Mouse (Mus musculus): ENCODE results near the gene Atp11b. TPM values are rescaled to one million over a fixed set of nuclear protein-coding genes. Genes with fewer than 3 reads are reported as not detected.

Gene Atp11b
- polyA plus RNA-seq, 1 experiment: 25.9 TPM

DNA sequence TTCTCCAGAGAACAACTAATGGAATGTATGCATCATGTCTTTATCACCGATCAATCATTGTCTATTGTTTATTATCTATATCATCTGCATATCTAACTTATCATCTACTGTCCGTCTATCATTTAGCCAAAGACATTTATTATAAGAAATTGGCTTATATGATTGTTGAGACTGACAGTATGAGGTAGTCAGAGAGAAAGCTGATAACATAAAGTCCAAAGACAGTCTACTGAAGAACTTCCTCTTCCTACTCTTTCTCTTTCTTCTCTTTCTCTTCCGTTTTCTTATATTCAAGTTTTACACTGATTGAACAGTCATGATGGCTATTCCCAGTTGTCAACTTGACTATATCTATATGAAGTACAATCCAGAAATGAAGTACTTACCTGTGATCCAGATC is 15.8 kb upstream of the Atp11b start:
- no peaks in the 10 kb centered on the region for H3K27me3 ChIP-seq (ENCODE audit: control insufficient read depth, insufficient read depth, low read length)
- H3K36me3 ChIP-seq (ENCODE audit: control insufficient read depth, insufficient read depth, low read length): no peaks in the 10 kb centered on the region
- no peak overlapping the region for H3K4me3 ChIP-seq (ENCODE audit: low read depth, low read length)
- no peak overlapping the region for H3K27ac ChIP-seq (ENCODE audit: insufficient read depth, low read depth, low read length)
- H3K4me1 ChIP-seq (ENCODE audit: control insufficient read depth, insufficient read depth, insufficient read length, low read length): no peaks in the 10 kb centered on the region
- TF ChIP-seq POLR2A (IDR thresholded peaks at IDR 0.05; ENCODE audit: low read depth, low read length): no peak
- no peak for TF ChIP-seq CTCF (IDR thresholded peaks at IDR 0.05; ENCODE audit: extremely low read depth, insufficient read length, insufficient replicate concordance, low read depth, low read length)
- WGBS: 86% methylated on average over 3 of the region's 3 CpGs

DNA sequence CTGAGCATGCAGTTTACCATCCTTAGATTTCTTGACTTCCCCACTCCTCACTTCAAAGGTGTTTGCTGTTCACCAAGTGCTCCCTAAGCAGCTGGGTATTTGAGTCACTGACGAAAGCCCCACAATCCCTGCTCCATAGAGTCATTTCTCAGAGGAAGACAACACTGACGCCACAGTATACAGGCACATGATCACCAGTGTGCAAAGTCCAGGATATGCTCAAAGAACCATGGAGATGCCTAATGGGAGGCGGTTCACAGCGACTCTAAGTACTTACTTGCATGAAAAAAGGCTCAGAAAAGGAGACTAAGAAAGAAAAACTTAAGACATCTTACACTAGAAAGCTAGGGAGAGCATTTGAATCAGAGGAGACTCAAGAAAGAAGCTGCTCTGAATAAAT is 8.9 kb upstream of the Atp11b start:
- H3K27ac ChIP-seq (ENCODE audit: insufficient read depth, low read depth, low read length): peak overlapping the region; percentile 71
- no peak overlapping the region for H3K4me3 ChIP-seq (ENCODE audit: low read depth, low read length)
- H3K4me1 ChIP-seq (ENCODE audit: control insufficient read depth, insufficient read depth, insufficient read length, low read length): peaks cover 12% of the 10 kb centered on the region; the same call in 1 of the 2 replicates
- no peaks in the 10 kb centered on the region for H3K36me3 ChIP-seq (ENCODE audit: control insufficient read depth, insufficient read depth, low read length)
- H3K27me3 ChIP-seq (ENCODE audit: control insufficient read depth, insufficient read depth, low read length): no peaks in the 10 kb centered on the region
- no peak for TF ChIP-seq POLR2A (IDR thresholded peaks at IDR 0.05; ENCODE audit: low read depth, low read length)
- TF ChIP-seq CTCF (IDR thresholded peaks at IDR 0.05; ENCODE audit: extremely low read depth, insufficient read length, insufficient replicate concordance, low read depth, low read length): no peak
- 26% methylated on average over 4 of the region's 4 CpGs for WGBS

DNA sequence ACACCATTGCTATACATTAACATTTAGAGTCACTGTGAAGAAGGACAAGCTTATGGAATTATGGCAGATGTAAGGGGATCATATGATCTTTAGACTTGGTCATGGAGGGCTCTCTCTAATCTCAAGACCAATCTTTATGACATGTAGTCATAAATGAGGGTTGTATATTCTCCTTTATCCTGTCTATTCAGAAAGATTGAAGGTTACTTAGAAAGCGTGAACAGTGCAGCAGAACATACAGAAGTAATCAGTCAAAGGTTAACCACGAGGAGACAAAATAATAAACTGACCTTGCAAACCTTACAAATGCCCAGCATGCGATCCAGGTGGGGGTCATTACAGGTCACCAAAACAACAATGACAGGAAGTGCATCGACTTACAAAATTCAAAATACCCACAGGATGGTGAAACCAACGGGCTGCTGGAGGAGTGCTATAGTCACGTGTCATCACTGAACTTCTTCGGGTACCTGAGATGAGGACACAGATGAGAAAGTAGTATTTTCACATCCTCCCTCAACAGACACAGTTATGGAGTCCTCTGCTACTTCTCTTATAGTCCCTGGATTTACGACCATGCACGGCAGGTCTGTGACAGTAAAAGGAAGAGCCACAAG is 7.0 kb upstream of the Atp11b start:
- peak overlapping the region; percentile 87 for H3K27ac ChIP-seq (ENCODE audit: insufficient read depth, low read depth, low read length)

DNA sequence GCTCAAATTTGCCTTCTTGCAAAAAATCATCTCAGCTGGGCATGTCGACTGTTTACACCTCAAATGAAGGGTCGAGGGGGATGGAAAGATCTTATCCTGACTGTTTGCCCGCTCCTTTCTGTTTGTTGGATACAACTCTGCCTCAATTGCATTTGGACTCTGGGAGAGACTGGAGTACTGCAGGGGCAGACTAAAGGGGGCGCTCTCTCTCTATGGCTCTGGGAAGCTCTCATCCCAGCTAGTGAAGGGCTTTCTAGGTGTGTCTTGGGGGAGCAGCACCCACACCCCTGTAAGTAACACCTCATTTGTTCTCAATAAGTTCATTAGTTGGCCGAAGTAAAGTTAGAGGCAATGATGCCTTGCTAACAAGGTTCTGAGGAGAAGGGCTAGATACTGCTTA is 3.6 kb upstream of the Atp11b start:
- WGBS: 61% methylated on average over 5 of the region's 5 CpGs
- no peak overlapping the region for H3K4me3 ChIP-seq (ENCODE audit: low read depth, low read length)
- H3K36me3 ChIP-seq (ENCODE audit: control insufficient read depth, insufficient read depth, low read length): no peaks in the 10 kb centered on the region
- H3K27me3 ChIP-seq (ENCODE audit: control insufficient read depth, insufficient read depth, low read length): no peaks in the 10 kb centered on the region
- peaks cover 12% of the 10 kb centered on the region; the same call in 1 of the 2 replicates for H3K4me1 ChIP-seq (ENCODE audit: control insufficient read depth, insufficient read depth, insufficient read length, low read length)
- H3K27ac ChIP-seq (ENCODE audit: insufficient read depth, low read depth, low read length): no peak overlapping the region
- peak; percentile 32; the same call in 1 of the 2 replicates for TF ChIP-seq CTCF (IDR thresholded peaks at IDR 0.05; ENCODE audit: extremely low read depth, insufficient read length, insufficient replicate concordance, low read depth, low read length)
- no peak for TF ChIP-seq POLR2A (IDR thresholded peaks at IDR 0.05; ENCODE audit: low read depth, low read length)

More for the DNA sequence above, 7.0 kb upstream of the Atp11b start:
- Histone ChIP-seq H3K4me1 (ENCODE audit: control insufficient read depth, insufficient read depth, insufficient read length, low read length) (peaks cover 12% of the 10 kb centered on the region; the same call in 1 of the 2 replicates), H3K27me3 (ENCODE audit: control insufficient read depth, insufficient read depth, low read length) (no peaks in the 10 kb centered on the region), H3K36me3 (ENCODE audit: control insufficient read depth, insufficient read depth, low read length) (no peaks in the 10 kb centered on the region), H3K4me3 (ENCODE audit: low read depth, low read length) (no peak overlapping the region)
- TF ChIP-seq POLR2A (IDR thresholded peaks at IDR 0.05; ENCODE audit: low read depth, low read length) (no peak), CTCF (IDR thresholded peaks at IDR 0.05; ENCODE audit: extremely low read depth, insufficient read length, insufficient replicate concordance, low read depth, low read length) (no peak)
- WGBS: 22% methylated on average over 9 of the region's 9 CpGs

DNA sequence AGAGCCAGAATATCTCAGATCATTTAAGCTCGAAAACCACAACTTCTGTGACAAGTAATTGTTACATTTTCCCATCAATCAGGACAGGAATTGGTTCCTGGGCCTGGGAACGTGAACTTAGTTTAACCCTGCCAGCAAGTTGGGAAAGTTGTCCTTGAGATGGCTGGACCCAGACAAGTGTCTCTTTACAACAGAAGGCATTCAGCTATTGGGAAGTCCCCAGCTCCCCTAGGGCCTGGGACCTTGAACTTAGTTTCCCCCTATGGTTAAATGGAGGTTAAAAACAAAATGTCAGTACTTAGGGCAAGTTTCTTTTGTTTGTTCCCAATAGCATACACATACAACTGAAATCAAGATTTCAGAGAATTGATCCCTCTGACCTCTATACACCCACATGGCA is 2.2 kb upstream of the Atp11b start:
- no peak for TF ChIP-seq POLR2A (IDR thresholded peaks at IDR 0.05; ENCODE audit: low read depth, low read length)
- TF ChIP-seq CTCF (IDR thresholded peaks at IDR 0.05; ENCODE audit: extremely low read depth, insufficient read length, insufficient replicate concordance, low read depth, low read length): no peak
- Histone ChIP-seq H3K4me1 (ENCODE audit: control insufficient read depth, insufficient read depth, insufficient read length, low read length) (peaks cover 5% of the 10 kb centered on the region; the same call in 1 of the 2 replicates), H3K27ac (ENCODE audit: insufficient read depth, low read depth, low read length) (no peak overlapping the region), H3K4me3 (ENCODE audit: low read depth, low read length) (no peak overlapping the region), H3K27me3 (ENCODE audit: control insufficient read depth, insufficient read depth, low read length) (no peaks in the 10 kb centered on the region), H3K36me3 (ENCODE audit: control insufficient read depth, insufficient read depth, low read length) (no peaks in the 10 kb centered on the region)
- 73% methylated on average over 2 of the region's 2 CpGs for WGBS

DNA sequence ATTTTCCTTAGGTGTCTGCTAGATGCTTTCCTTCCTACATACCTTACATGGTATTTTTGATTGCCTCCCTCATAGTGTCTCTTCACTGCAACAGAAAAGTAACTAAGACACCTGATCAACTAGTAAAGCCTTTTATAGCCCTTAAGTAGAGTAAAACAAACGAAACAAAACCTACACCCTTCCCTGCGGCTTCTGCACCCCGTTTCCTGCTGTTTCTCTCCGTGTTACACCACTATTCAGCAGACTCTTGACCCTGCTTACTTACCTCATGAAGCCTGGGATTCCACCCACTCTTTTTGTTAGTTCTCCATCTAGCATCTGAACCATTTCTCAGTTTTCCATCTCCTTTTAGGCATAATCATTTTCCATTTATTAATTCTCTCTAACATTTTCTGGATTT is 8.8 kb downstream of the Atp11b start:
- Histone ChIP-seq H3K4me3 (ENCODE audit: low read depth, low read length) (no peak overlapping the region), H3K27me3 (ENCODE audit: control insufficient read depth, insufficient read depth, low read length) (no peaks in the 10 kb centered on the region), H3K4me1 (ENCODE audit: control insufficient read depth, insufficient read depth, insufficient read length, low read length) (peaks cover 9% of the 10 kb centered on the region; the same call in 1 of the 2 replicates), H3K36me3 (ENCODE audit: control insufficient read depth, insufficient read depth, low read length) (no peaks in the 10 kb centered on the region), H3K27ac (ENCODE audit: insufficient read depth, low read depth, low read length) (peak overlapping the region; percentile 40; the same call in 1 of the 2 replicates)
- no peak for TF ChIP-seq POLR2A (IDR thresholded peaks at IDR 0.05; ENCODE audit: low read depth, low read length)
- WGBS: 18% methylated on average over 4 of the region's 4 CpGs

GRCm38 (mm10) chr3:35764637-35765617 is 11.0 kb downstream of the Atp11b start:
- H3K27me3 ChIP-seq (ENCODE audit: control insufficient read depth, insufficient read depth, low read length): no peaks in the 10 kb centered on the region
- peak overlapping the region; percentile 63 for H3K27ac ChIP-seq (ENCODE audit: insufficient read depth, low read depth, low read length)
- H3K4me3 ChIP-seq (ENCODE audit: low read depth, low read length): no peak overlapping the region
- TF ChIP-seq CTCF (IDR thresholded peaks at IDR 0.05; ENCODE audit: extremely low read depth, insufficient read length, insufficient replicate concordance, low read depth, low read length): no peak
- TF ChIP-seq POLR2A (IDR thresholded peaks at IDR 0.05; ENCODE audit: low read depth, low read length): no peak
- WGBS: 41% methylated on average over 7 of the region's 7 CpGs
- H3K36me3 ChIP-seq (ENCODE audit: control insufficient read depth, insufficient read depth, low read length): no peaks in the 10 kb centered on the region
- H3K4me1 ChIP-seq (ENCODE audit: control insufficient read depth, insufficient read depth, insufficient read length, low read length): peaks cover 9% of the 10 kb centered on the region; the same call in 1 of the 2 replicates

Data from small intestine, adult 2 months (tissue).